Mouse (Mus musculus) retina, postnatal 7 days (tissue): ENCODE measurements around the gene Map3k11.

Experiments used
- DNase-seq: peaks from one replicate; pipeline ENCODE4 v3.0.0-alpha.2; 2012; ENCODE audit warnings: low read depth, low spot score

Map3k11 gene

GRCm38 (mm10) chr19:5730314-5731186 is 42.0 kb downstream of the Map3k11 start:
- no peak for DNase-seq

DNA sequence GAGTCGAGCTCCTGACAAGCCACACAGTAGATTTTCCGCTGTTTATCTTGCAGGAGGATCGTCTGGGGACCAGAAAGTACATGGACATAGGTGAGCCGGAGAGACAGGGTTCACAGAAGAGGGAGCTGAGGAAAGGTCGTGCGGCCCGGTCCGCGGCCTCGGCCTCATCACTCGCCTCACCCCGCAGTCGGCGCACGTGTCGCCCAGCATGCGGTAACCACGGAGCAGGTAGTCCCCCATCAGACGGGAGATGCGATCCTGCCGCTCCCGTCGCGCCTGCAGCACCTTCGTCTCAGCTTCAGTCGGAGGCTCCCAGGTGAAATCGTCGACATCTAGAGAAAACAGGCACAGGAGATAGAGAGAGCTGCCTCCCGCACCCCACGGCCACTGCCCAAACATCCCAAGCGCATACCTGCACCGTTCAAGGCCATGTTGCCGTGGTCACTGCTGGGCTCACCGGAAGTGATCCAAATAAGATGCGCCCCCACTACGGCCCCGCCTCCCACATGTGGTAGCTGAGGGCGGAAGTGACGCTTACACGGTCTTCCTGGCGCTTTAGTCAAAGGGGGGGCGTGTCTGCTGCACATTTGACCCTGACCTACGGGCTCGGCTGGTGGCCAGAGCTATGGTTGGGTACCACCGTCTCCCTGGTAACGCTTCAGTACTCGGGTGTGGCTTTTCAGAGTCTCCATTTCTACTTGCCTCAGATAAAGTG is 42.9 kb downstream of the Map3k11 start:
- peak; percentile 89 for DNase-seq

DNA sequence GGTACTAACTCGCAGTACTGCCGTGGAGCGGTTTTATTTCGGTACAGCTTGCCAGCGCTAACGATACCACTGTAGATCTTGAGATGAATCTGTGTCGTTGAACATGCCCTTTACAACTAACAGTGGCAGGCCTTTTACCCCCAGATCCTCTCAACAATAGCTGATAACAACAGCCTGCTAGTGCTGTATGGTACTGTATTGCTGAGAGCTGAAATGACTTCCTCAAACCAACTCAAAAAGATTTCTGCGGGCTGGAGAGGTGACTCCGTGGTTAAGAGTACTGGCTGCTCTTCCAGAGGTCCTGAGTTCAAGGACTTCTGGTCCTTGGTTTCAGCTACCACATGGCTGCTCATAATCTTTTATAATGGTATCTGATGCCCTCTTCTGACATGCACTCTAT is 45.8 kb downstream of the Map3k11 start:
- no peak for DNase-seq

DNA sequence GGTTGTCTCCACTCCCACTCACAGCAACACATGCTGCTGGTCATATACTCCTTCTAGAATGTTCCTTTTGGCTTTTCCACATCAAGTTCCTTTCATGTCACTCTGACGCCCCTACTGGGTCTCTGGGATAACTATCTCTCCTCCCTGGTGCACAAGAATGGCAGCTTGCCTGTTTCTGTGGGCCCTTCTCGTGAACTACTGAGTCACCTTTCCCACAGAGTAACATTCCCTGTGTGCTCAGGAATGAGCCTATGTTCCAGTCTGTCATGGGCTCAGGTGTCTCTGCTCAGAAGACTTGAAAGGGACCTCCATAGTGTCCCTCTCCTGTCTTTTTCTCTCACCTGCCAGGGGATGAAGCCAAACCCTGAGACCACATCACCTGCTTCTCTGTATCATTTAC is 50.9 kb downstream of the Map3k11 start:
- no peak for DNase-seq

DNA sequence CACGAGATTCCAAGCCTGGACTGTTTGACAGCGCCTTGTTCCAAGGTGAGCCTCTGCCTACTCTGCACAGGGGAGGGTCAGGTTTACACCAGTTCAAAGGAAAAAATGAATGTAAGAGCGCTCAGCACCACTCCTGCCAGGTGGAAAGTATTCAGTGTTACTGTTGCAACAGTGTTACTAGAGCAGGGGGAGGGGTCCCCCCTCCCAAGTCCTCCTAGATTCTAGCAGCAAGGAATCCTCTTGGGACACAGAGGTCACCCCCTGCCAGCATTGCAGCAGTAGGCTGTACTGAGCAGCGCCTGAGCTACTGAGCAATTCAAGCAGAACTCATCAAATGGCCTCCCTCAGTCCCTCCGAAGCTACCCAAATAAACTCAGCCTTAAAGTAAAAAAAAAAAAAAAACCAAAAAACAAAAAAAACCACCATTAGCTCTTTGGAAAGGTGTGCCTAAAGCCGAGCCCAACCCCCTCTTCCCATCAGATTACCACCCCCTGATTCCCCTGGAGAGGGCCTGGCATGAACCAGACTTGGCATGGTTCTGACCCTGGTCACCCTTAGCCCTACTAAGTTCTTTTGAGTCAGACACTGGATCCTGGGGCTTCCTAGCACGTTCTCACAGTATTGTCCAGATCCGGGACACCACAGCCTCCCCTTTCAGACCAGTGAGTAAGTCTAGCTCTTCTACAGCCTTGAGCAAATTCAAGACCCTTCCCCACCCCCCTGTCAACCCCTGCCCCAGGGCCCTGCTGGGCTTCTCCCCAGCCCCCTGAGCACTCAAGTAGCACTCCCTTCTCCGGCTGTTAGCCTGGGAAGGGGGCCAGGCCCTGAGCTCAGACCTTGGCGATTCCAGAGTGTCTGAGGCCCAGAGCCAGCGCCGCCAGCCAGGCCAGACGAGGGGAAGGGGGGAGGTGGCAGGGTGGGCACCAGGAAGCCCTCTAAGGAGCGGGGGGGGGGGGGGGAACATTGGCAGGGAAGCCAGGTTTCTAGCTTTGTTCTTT is 52.1 kb downstream of the Map3k11 start, which contains the start of gene Ltbp3:
Gene Ltbp3, plus strand, starts transcription at position 585 of the 998 bp plus-strand sequence.
- no peak for DNase-seq

DNA sequence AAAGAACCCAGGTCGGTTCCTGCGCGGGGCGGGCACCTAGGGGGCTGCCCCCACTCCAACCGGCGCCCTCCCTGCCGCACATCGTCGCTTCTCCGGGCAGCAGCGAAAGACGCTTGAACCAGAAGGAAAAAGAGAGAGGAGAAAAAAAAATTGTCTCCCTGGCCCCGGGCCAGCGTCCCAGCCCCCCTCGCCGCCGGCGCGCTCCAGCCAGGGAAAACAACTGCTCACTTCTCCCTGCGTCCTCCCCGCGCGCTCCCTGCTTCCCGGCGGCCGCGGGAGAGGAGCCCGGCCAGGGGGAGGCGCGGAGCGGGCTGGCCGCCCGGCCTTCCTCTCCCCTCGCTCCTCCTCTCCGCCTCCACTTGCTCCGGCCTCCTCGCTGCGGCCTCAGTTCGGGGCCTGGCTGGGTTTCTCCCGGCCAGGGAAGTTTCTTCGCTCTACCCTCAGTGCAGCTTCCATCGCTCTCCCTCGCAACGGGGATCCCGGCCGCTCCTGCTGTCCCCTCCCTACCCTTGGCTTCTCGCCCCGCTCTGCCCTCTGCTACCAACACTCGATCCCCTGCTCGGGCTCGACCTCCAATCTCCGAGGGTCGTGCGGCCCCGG is 53.2 kb downstream of the Map3k11 start:
- DNase-seq: no peak

DNA sequence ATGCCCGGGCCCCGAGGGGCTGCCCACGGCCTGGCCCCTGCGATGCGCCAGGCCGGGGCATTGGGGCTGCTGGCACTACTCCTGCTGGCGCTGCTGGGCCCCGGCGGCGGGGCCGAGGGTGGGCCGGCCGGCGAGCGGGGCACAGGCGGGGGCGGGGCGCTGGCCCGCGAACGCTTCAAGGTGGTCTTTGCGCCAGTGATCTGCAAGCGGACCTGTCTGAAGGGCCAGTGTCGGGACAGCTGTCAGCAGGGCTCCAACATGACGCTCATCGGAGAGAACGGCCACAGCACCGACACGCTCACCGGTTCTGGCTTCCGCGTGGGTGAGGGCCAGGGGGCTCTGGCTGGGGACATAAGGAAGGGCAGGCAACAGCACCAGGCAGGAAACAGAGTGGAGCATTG is 53.7 kb downstream of the Map3k11 start:
- DNase-seq: no peak

GRCm38 (mm10) chr19:5743576-5743975 is 55.0 kb downstream of the Map3k11 start:
- no peak for DNase-seq

- DNase-seq: no peak
Observed at GRCm38 (mm10) chr19:5745756-5746710, 57.5 kb downstream of the Map3k11 start.

- no peak for DNase-seq
Observed at GRCm38 (mm10) chr19:5746907-5747363, 58.4 kb downstream of the Map3k11 start.

GRCm38 (mm10) chr19:5749476-5749875 is 60.9 kb downstream of the Map3k11 start:
- no peak for DNase-seq

GRCm38 (mm10) chr19:5750951-5751350 is 62.4 kb downstream of the Map3k11 start:
- DNase-seq: no peak

DNA sequence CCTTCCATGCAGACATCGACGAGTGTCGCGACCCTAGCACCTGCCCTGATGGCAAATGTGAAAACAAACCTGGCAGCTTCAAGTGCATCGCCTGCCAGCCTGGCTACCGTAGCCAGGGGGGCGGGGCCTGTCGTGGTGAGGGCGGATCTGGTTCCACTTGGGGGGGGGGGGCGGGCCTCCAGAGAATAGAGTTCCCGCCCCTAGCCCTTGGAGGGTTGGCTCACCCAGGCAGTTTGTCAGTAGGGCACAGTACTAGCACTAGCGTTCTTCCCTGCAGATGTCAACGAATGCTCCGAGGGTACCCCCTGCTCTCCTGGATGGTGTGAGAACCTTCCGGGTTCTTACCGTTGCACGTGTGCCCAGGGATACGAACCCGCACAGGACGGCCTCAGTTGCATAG is 63.2 kb downstream of the Map3k11 start:
- no peak for DNase-seq
